Mouse (Mus musculus) liver, adult 2 months (tissue): ENCODE data around the gene Dcun1d5. TPM values are rescaled to one million over a fixed set of nuclear protein-coding genes. Genes with fewer than 3 reads are reported as not detected.

Experiments used
- DNase-seq: peaks from one replicate; pipeline ENCODE4 v3.0.0-alpha.2; 2011; ENCODE audit warnings: low read depth, low spot score; ENCODE audit errors: extremely low read depth
- H3K27ac ChIP-seq: fragments of 200-500 bp; replicated peaks from 2 replicates; pipeline ENCODE4 v1.5.1; 2012; ENCODE audit warnings: low read depth, mild to moderate bottlenecking, control low read depth, inconsistent platforms, low read length; ENCODE audit not compliant: insufficient read depth
- H3K27me3 ChIP-seq: fragments of 200-500 bp; 2 replicates; pipeline ENCODE4 v1.6.1; 2012; ENCODE audit warnings: mild to moderate bottlenecking, moderate library complexity, low read length, inconsistent platforms; ENCODE audit not compliant: control insufficient read depth, insufficient read depth
- H3K36me3 ChIP-seq: fragments of 200-500 bp; 2 replicates; pipeline ENCODE4 v1.6.1; 2012; ENCODE audit warnings: low read length, inconsistent platforms; ENCODE audit not compliant: control insufficient read depth, insufficient read depth
- H3K4me1 ChIP-seq: fragments of 200-500 bp; 2 replicates; pipeline ENCODE4 v1.6.1; 2011; ENCODE audit warnings: low read length; ENCODE audit not compliant: control insufficient read depth, insufficient read depth
- H3K4me3 ChIP-seq: fragments of 200-500 bp; 2 replicates; pipeline ENCODE4 v1.5.1; 2011; ENCODE audit warnings: low read depth, mild to moderate bottlenecking, control low read depth, low read length, moderate library complexity; ENCODE audit not compliant: insufficient read depth
- H3K79me2 ChIP-seq: fragments of 200-500 bp; 2 replicates; pipeline ENCODE4 v1.6.1; 2012; ENCODE audit warnings: inconsistent platforms, mild to moderate bottlenecking, low read length, moderate library complexity; ENCODE audit not compliant: control insufficient read depth, insufficient read depth
- H3K9ac ChIP-seq: fragments of 200-500 bp; 2 replicates; pipeline ENCODE4 v1.6.1; 2012; ENCODE audit warnings: low read depth, mild to moderate bottlenecking, control low read depth, inconsistent platforms, low read length
- CTCF ChIP-seq: fragments of 200-500 bp; IDR thresholded peaks from 2 replicates; pipeline ENCODE4 v1.5.1; 2011; ENCODE audit warnings: low read depth, low read length, control low read depth
- POLR2A ChIP-seq: fragments of 200-500 bp; IDR thresholded peaks from 2 replicates; pipeline ENCODE4 v1.6.1; 2011; ENCODE audit warnings: low read length, control low read depth; ENCODE audit not compliant: insufficient read depth; ENCODE audit errors: extremely low read depth
- WGBS: fragments of 180-500 bp; shearing (Covaris S2); methylation state at CpG from one replicate; pipeline ENCODE4 v1.1.7; 2018; 5-methylcytosine and 5-hydroxymethylcytosine counted together
- polyA plus RNA-seq: library from polyadenylated mRNA; depleted of rRNA; stranded (reverse); fragments of >200 nt; gene quantifications from 2 replicates; pipeline ENCODE4 v1.2.3, GENCODE M21; 2012; rRNA removed
- total RNA-seq: library from RNA; depleted of rRNA; stranded (reverse); fragments of >200 nt; gene quantifications from 2 replicates; pipeline ENCODE4 v1.2.3, GENCODE M21; 2014; rRNA removed

Gene Dcun1d5
- total and polyA plus RNA-seq, 2 experiments, result 8.8 to 33.5 TPM

DNA sequence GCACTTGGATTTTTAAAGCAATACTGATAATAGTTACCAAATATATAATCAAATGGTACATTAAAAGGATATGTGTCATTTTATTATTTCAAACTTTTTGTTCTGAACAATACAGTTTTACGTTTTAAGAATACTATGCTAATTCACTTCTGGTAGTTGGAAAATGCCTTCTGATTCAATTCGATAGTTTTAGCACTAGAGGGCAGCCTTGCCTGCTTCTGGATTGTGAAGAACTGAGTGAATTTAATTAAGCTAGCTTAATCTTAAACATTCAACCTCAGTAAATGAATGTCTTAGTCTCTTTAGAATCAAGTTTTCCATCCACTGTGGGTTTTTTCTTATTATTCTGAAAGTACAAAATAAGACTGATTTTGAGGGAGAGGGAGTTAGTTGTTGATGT is 31.9 kb downstream of the Dcun1d5 start:
- DNase-seq, result peak; percentile 17
- no peaks in the 10 kb centered on the region for H3K79me2 ChIP-seq
- H3K4me3 ChIP-seq, result no peak overlapping the region
- H3K4me1 ChIP-seq, result no peaks in the 10 kb centered on the region
- 45% methylated on average over 2 of the region's 2 CpGs for WGBS
- H3K9ac ChIP-seq, result no peak overlapping the region
- TF ChIP-seq CTCF (peak; percentile 24; the same call in 1 of the 2 replicates), POLR2A (no peak)
- peaks cover 17% of the 10 kb centered on the region for H3K36me3 ChIP-seq
- no peaks in the 10 kb centered on the region for H3K27me3 ChIP-seq
- H3K27ac ChIP-seq, result no peak overlapping the region

DNA sequence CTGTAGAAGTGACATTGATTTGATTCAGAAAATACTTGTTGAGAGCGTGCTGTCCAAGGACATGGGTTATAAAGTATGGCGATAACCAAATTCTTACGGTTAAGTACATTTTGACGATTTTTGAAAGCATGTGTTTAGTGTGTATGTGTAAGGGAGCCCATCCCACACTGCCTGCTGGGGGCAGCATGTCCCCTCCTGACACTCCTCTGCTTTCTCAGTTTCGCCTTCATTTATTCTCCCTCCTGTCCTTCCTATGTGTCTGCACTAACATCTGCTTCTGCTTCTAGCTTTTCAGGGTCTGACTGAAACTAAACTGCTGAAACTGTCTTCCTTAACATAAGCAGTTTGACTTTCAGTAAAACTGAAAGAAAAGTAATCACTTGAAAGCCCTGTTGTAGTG is 36.7 kb downstream of the Dcun1d5 start:
- 88% methylated on average over 5 of the region's 5 CpGs for WGBS
- Histone ChIP-seq H3K27me3 (no peaks in the 10 kb centered on the region), H3K9ac (no peak overlapping the region), H3K4me1 (no peaks in the 10 kb centered on the region), H3K4me3 (no peak overlapping the region), H3K79me2 (no peaks in the 10 kb centered on the region), H3K36me3 (peaks cover 13% of the 10 kb centered on the region), H3K27ac (no peak overlapping the region)
- TF ChIP-seq POLR2A (no peak), CTCF (0 out of 2 replicates have a peak, but pooled peaks have one; percentile 25)
- DNase-seq, result no peak

DNA sequence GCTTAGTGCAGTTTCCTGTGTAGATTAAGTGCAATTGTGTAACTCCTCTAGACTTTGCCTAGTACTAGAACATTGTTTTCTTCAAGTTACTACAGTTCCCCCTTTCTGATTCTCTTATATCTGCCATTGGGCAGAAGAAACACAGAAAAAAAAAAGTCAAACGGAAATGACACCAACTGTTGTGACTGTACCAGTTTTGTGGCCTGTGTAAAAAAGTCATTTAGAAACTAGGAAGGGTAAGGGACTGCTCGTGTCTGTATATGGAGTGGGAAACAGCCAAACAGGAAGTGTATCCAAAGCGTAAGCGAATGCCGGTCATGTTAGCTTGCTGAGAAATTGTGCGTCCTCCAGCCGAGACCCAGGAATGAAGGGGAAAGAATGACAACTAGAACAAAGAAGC is 37.1 kb downstream of the Dcun1d5 start:
- 75% methylated on average over 7 of the region's 7 CpGs for WGBS
- Histone ChIP-seq H3K27me3 (no peaks in the 10 kb centered on the region), H3K27ac (no peak overlapping the region), H3K4me1 (no peaks in the 10 kb centered on the region), H3K79me2 (no peaks in the 10 kb centered on the region), H3K36me3 (peaks cover 13% of the 10 kb centered on the region), H3K4me3 (no peak overlapping the region), H3K9ac (no peak overlapping the region)
- no peak for TF ChIP-seq POLR2A
- no peak for TF ChIP-seq CTCF
- DNase-seq, result peak; percentile 48

DNA sequence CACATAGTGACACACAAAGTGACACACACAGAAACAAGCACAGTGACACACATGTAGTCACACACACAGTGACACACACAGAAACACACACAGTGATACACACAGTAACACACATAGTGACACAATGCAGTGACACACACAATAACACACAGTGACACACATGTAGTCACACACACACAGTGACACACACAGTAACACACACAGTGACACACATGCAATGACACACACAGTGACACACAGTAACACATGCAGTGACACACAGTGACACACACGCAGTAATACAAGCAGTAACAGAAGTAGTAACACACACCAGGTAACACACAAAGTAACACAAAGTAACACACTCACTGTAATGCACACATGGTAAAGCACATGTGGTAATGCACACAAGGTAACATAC is 54.3 kb downstream of the Dcun1d5 start:
- 94% methylated on average over 1 of the region's 1 CpGs for WGBS
- H3K4me1 ChIP-seq, result no peaks in the 10 kb centered on the region
- DNase-seq, result no peak

DNA sequence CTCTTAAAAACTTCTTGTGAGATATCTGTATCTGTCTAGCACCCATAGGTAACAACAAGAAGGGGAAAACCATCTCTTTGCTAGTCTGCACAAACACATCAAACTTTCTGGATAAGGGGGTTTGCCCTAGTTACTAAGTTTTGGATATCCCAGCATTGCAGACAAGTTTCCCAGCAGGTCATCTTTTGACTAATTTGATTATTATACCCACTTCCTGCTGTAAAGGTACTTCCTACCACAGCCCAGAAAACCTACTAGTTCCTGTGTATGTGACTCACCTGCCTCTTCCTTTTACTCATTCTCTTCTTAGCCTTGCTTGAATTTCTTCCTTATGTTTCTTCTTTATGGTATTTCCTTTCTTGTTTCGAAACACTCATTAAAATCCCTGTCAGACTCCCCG is 55.6 kb downstream of the Dcun1d5 start:
- Histone ChIP-seq H3K4me1 (no peaks in the 10 kb centered on the region), H3K27me3 (peaks cover 3% of the 10 kb centered on the region), H3K27ac (no peak overlapping the region), H3K36me3 (no peaks in the 10 kb centered on the region), H3K79me2 (no peaks in the 10 kb centered on the region), H3K4me3 (no peak overlapping the region), H3K9ac (no peak overlapping the region)
- DNase-seq, result no peak
- TF ChIP-seq CTCF (no peak), POLR2A (no peak)
- 98% methylated on average over 2 of the region's 2 CpGs for WGBS

More for the DNA sequence above, 54.3 kb downstream of the Dcun1d5 start:
- Histone ChIP-seq H3K9ac (no peak overlapping the region), H3K27ac (no peak overlapping the region), H3K4me3 (no peak overlapping the region), H3K36me3 (no peaks in the 10 kb centered on the region), H3K27me3 (peaks cover 3% of the 10 kb centered on the region), H3K79me2 (no peaks in the 10 kb centered on the region)
- TF ChIP-seq CTCF, result no peak

DNA sequence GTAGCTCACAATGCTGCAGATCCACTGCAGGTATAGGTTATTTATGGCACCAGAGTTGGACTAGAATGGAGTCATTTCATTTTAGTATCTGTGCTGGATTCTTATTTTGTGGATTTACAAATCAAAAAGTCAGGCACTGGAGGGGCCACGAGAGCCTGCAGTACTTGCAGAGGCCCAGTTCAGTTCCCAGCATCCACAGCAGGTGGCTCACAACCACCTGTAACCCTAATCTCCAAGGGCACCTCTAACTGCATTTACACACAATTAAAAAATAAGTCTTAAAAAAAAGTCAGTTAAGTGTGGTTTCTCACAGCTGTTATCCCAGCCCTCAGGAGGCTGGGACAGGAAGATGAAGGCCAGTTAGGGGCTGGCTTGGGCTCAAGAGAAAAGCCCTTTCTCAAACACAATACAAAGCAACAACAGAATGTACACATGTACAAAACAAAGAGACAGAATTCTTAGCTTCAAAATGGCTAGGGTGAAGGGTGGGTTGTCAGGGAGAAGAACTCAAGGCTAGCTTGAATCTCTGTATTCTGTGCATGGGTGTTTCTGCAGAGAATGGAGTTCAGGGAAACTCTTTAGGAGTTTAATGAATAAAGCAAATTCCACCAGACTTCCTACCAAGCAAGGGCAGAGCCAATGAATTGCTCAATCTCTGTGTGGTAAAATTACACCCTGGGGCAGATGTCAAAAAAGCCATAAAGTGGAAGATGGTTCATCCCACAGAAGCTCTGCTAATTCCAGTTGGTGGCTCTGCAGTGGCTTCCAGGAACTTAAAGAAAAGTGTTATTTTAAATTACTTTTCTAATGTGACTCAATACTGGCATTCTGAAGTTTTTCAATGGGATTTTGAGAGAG is 68.7 kb downstream of the Dcun1d5 start:
- Histone ChIP-seq H3K36me3 (no peaks in the 10 kb centered on the region), H3K9ac (no peak overlapping the region), H3K79me2 (no peaks in the 10 kb centered on the region), H3K4me1 (no peaks in the 10 kb centered on the region), H3K4me3 (no peak overlapping the region), H3K27me3 (no peaks in the 10 kb centered on the region), H3K27ac (no peak overlapping the region)
- 69% methylated on average over 1 of the region's 1 CpGs for WGBS
- no peak for TF ChIP-seq POLR2A
- TF ChIP-seq CTCF, result no peak
- DNase-seq, result no peak

Other genes with a start within 250 kb of the Dcun1d5 start
- 3.6 and 4.2 TPM in 2 replicates for gene Dync2h1, start 74 bp upstream of the Dcun1d5 start, total RNA-seq
- 0.14 and 0.18 TPM in 2 replicates for gene Dync2h1, start 74 bp upstream of the Dcun1d5 start, polyA plus RNA-seq
- gene Mmp13, start 88.0 kb downstream of the Dcun1d5 start, total RNA-seq, result 0.27 and 0.28 TPM in 2 replicates
- 0.02 and 0.06 TPM in 2 replicates for gene Mmp13, start 88.0 kb downstream of the Dcun1d5 start, polyA plus RNA-seq
- 0.67 and 0.83 TPM in 2 replicates for gene Mmp12, start 159.9 kb downstream of the Dcun1d5 start, total RNA-seq
- gene Mmp12, start 159.9 kb downstream of the Dcun1d5 start, polyA plus RNA-seq, result 0.07 TPM in 1 of 2 replicates, not detected in the other
- gene Mmp1b, start 203.5 kb downstream of the Dcun1d5 start, total RNA-seq, result not detected in 2 replicates
- gene Mmp1b, start 203.5 kb downstream of the Dcun1d5 start, polyA plus RNA-seq, result not detected in 2 replicates